Mouse (Mus musculus) stomach, embryonic 15.5 days (tissue): ENCODE data around the gene Theg. TPM values are rescaled to one million over a fixed set of nuclear protein-coding genes. Genes with fewer than 3 reads are reported as not detected.

Experiments
- ATAC-seq: fragments of 200-750 bp; cut with Nextera tagmentation; 2 replicates; pipeline ENCODE4 v1.8.0; 2017; ENCODE audit warnings: low read depth, moderate number of reproducible peaks, moderate TSS enrichment; ENCODE audit not compliant: insufficient read depth, low FRiP score
- H3K27ac ChIP-seq: fragments of 300-500 bp; sonication (generic); 2 replicates; pipeline ENCODE4 v1.5.1; 2015; ENCODE audit warnings: mild to moderate bottlenecking, inconsistent platforms
- H3K27me3 ChIP-seq: fragments of 300-500 bp; sonication (generic); replicated peaks from 2 replicates; pipeline ENCODE4 v1.6.1; 2015; ENCODE audit warnings: inconsistent platforms
- H3K36me3 ChIP-seq: fragments of 300-500 bp; sonication (generic); 2 replicates; pipeline ENCODE4 v1.6.1; 2015; ENCODE audit warnings: inconsistent platforms
- H3K4me1 ChIP-seq: fragments of 300-500 bp; sonication (generic); 2 replicates; pipeline ENCODE4 v1.6.1; 2015; ENCODE audit warnings: inconsistent platforms
- H3K4me2 ChIP-seq: fragments of 300-500 bp; sonication (generic); 2 replicates; pipeline ENCODE4 v1.6.1; 2015; ENCODE audit warnings: mild to moderate bottlenecking, inconsistent platforms
- H3K4me3 ChIP-seq: fragments of 300-500 bp; sonication (generic); replicated peaks from 2 replicates; pipeline ENCODE4 v1.5.1; 2015; ENCODE audit warnings: inconsistent platforms
- H3K9ac ChIP-seq: fragments of 300-500 bp; sonication (generic); 2 replicates; pipeline ENCODE4 v1.6.1; 2015; ENCODE audit warnings: inconsistent platforms
- H3K9me3 ChIP-seq: fragments of 300-500 bp; sonication (generic); 2 replicates; pipeline ENCODE4 v1.6.1; 2016; ENCODE audit warnings: inconsistent platforms
- WGBS: fragments of 180-500 bp; shearing (Covaris S2); methylation state at CpG from one replicate; pipeline ENCODE4 v1.1.7; 2015; 5-methylcytosine and 5-hydroxymethylcytosine counted together
- polyA plus RNA-seq: library from polyadenylated mRNA; unstranded; fragments of >200 nt; fragmentation: Nextera tagmentation; extraction: Ambion mirVana; gene quantifications from 2 replicates; pipeline ENCODE4 v1.2.1, GENCODE M21; 2015

Theg gene
- polyA plus RNA-seq: not detected in 2 replicates

GRCm38 (mm10) chr10:79587061-79587751 is at the start of gene Theg:
TSS of gene Theg (minus strand) at chr10:79587331.
- H3K36me3 ChIP-seq: no peaks in the 10 kb centered on the region
- H3K27me3 ChIP-seq: no peaks in the 10 kb centered on the region
- H3K9ac ChIP-seq: no peak within 1 kb of the TSS
- no peak within 1 kb of the TSS for H3K4me2 ChIP-seq
- no peaks in the 10 kb centered on the region for H3K9me3 ChIP-seq
- H3K4me1 ChIP-seq: no peaks in the 10 kb centered on the region
- 81% methylated on average over 5 of the region's 5 CpGs for WGBS
- ATAC-seq: no peak
- H3K27ac ChIP-seq: no peak within 1 kb of the TSS
- no peak within 1 kb of the TSS for H3K4me3 ChIP-seq

GRCm38 (mm10) chr10:79636287-79636686 is 49.2 kb upstream of the Theg start:
- Histone ChIP-seq H3K4me3 (no peak overlapping the region), H3K4me2 (peak overlapping the region; percentile 92; the same call in 1 of the 2 replicates), H3K4me1 (peaks cover 11% of the 10 kb centered on the region), H3K9ac (no peak overlapping the region), H3K9me3 (no peaks in the 10 kb centered on the region), H3K36me3 (no peaks in the 10 kb centered on the region), H3K27me3 (peaks cover 26% of the 10 kb centered on the region; the same call in 1 of the 2 replicates), H3K27ac (no peak overlapping the region)
- WGBS: 86% methylated on average over 8 of the region's 8 CpGs
- no peak for ATAC-seq

GRCm38 (mm10) chr10:79633006-79633777 is 46.1 kb upstream of the Theg start:
- H3K27ac ChIP-seq: no peak overlapping the region
- H3K36me3 ChIP-seq: no peaks in the 10 kb centered on the region
- H3K4me1 ChIP-seq: peaks cover under 1% of the 10 kb centered on the region
- no peak overlapping the region for H3K4me2 ChIP-seq
- peaks cover 12% of the 10 kb centered on the region; the same call in 1 of the 2 replicates for H3K27me3 ChIP-seq
- no peak for ATAC-seq
- no peak overlapping the region for H3K9ac ChIP-seq
- 76% methylated on average over 17 of the region's 17 CpGs for WGBS
- no peaks in the 10 kb centered on the region for H3K9me3 ChIP-seq
- no peak overlapping the region for H3K4me3 ChIP-seq

GRCm38 (mm10) chr10:79631432-79631831 is 44.3 kb upstream of the Theg start:
- Histone ChIP-seq H3K27me3 (no peaks in the 10 kb centered on the region), H3K9ac (no peak overlapping the region), H3K4me1 (no peaks in the 10 kb centered on the region; the same call in 1 of the 2 replicates), H3K9me3 (no peaks in the 10 kb centered on the region), H3K4me3 (no peak overlapping the region), H3K36me3 (no peaks in the 10 kb centered on the region), H3K27ac (no peak overlapping the region), H3K4me2 (no peak overlapping the region)
- WGBS: 77% methylated on average over 4 of the region's 4 CpGs
- no peak for ATAC-seq

GRCm38 (mm10) chr10:79628377-79628776 is 41.2 kb upstream of the Theg start:
- no peaks in the 10 kb centered on the region for H3K27me3 ChIP-seq
- H3K9ac ChIP-seq: no peak overlapping the region
- H3K4me2 ChIP-seq: no peak overlapping the region
- WGBS: 90% methylated on average over 5 of the region's 5 CpGs
- no peak for ATAC-seq
- H3K36me3 ChIP-seq: no peaks in the 10 kb centered on the region
- no peaks in the 10 kb centered on the region for H3K9me3 ChIP-seq
- no peaks in the 10 kb centered on the region for H3K4me1 ChIP-seq
- H3K27ac ChIP-seq: no peak overlapping the region
- no peak overlapping the region for H3K4me3 ChIP-seq

- no peak overlapping the region for H3K9ac ChIP-seq
- no peaks in the 10 kb centered on the region for H3K9me3 ChIP-seq
- no peaks in the 10 kb centered on the region for H3K36me3 ChIP-seq
- H3K4me1 ChIP-seq: no peaks in the 10 kb centered on the region
- no peak overlapping the region for H3K4me2 ChIP-seq
- 85% methylated on average over 10 of the region's 10 CpGs for WGBS
- ATAC-seq: no peak
- no peak overlapping the region for H3K27ac ChIP-seq
- H3K27me3 ChIP-seq: no peaks in the 10 kb centered on the region
- H3K4me3 ChIP-seq: no peak overlapping the region
Observed at GRCm38 (mm10) chr10:79626156-79626555, 39.0 kb upstream of the Theg start.

GRCm38 (mm10) chr10:79625398-79625797 is 38.3 kb upstream of the Theg start:
- H3K36me3 ChIP-seq: no peaks in the 10 kb centered on the region
- H3K4me3 ChIP-seq: no peak overlapping the region
- H3K9ac ChIP-seq: no peak overlapping the region
- H3K9me3 ChIP-seq: no peaks in the 10 kb centered on the region
- H3K27me3 ChIP-seq: no peaks in the 10 kb centered on the region
- WGBS: 67% methylated on average over 9 of the region's 9 CpGs
- ATAC-seq: no peak
- no peak overlapping the region for H3K27ac ChIP-seq
- H3K4me2 ChIP-seq: no peak overlapping the region
- H3K4me1 ChIP-seq: no peaks in the 10 kb centered on the region

- Histone ChIP-seq H3K9me3 (no peaks in the 10 kb centered on the region), H3K36me3 (no peaks in the 10 kb centered on the region), H3K27me3 (no peaks in the 10 kb centered on the region), H3K4me1 (no peaks in the 10 kb centered on the region), H3K4me2 (no peak overlapping the region), H3K9ac (no peak overlapping the region), H3K27ac (no peak overlapping the region), H3K4me3 (no peak overlapping the region)
- WGBS: 74% methylated on average over 12 of the region's 12 CpGs
- ATAC-seq: no peak
Observed at GRCm38 (mm10) chr10:79623950-79624349, 36.8 kb upstream of the Theg start.

- Histone ChIP-seq H3K27ac (no peak overlapping the region), H3K4me3 (no peak overlapping the region), H3K9ac (no peak overlapping the region), H3K4me1 (peaks cover 14% of the 10 kb centered on the region), H3K36me3 (no peaks in the 10 kb centered on the region), H3K9me3 (no peaks in the 10 kb centered on the region), H3K4me2 (no peak overlapping the region), H3K27me3 (peaks cover 24% of the 10 kb centered on the region)
- WGBS: 86% methylated on average over 5 of the region's 5 CpGs
- ATAC-seq: no peak
Observed at GRCm38 (mm10) chr10:79616376-79616775, 29.2 kb upstream of the Theg start.

GRCm38 (mm10) chr10:79615860-79616259 is 28.7 kb upstream of the Theg start:
- H3K9me3 ChIP-seq: no peaks in the 10 kb centered on the region
- H3K9ac ChIP-seq: no peak overlapping the region
- 9% methylated on average over 8 of the region's 8 CpGs for WGBS
- peaks cover 14% of the 10 kb centered on the region for H3K4me1 ChIP-seq
- H3K4me2 ChIP-seq: no peak overlapping the region
- H3K4me3 ChIP-seq: no peak overlapping the region
- H3K27me3 ChIP-seq: peaks cover 24% of the 10 kb centered on the region
- no peak for ATAC-seq
- no peaks in the 10 kb centered on the region for H3K36me3 ChIP-seq
- H3K27ac ChIP-seq: no peak overlapping the region

GRCm38 (mm10) chr10:79614305-79614643 is 27.1 kb upstream of the Theg start:
- H3K4me2 ChIP-seq: peak overlapping the region; percentile 96
- H3K27ac ChIP-seq: no peak overlapping the region
- peak overlapping the region; percentile 57 for H3K4me3 ChIP-seq
- H3K4me1 ChIP-seq: peaks cover 14% of the 10 kb centered on the region
- H3K9me3 ChIP-seq: no peaks in the 10 kb centered on the region
- 82% methylated on average over 1 of the region's 1 CpGs for WGBS
- H3K27me3 ChIP-seq: peaks cover 24% of the 10 kb centered on the region
- ATAC-seq: no peak
- H3K36me3 ChIP-seq: no peaks in the 10 kb centered on the region
- 0 out of 2 replicates have a peak overlapping the region, but pooled peaks have one; percentile 42 for H3K9ac ChIP-seq

- Histone ChIP-seq H3K9me3 (no peaks in the 10 kb centered on the region), H3K4me1 (peaks cover 14% of the 10 kb centered on the region), H3K9ac (peak within 1 kb of the TSS; percentile 42; the same call in 1 of the 2 replicates), H3K27me3 (peaks cover 24% of the 10 kb centered on the region), H3K4me2 (peak within 1 kb of the TSS; percentile 96), H3K36me3 (no peaks in the 10 kb centered on the region), H3K27ac (no peak within 1 kb of the TSS), H3K4me3 (peak within 1 kb of the TSS; percentile 57)
- ATAC-seq: peak; percentile 89
- 1% methylated on average over 60 of the region's 60 CpGs for WGBS
Observed at GRCm38 (mm10) chr10:79613578-79614304, 26.6 kb upstream of the Theg start, which contains the start of gene C2cd4c. TSS of gene C2cd4c (minus strand) at chr10:79614025.
